Mouse (Mus musculus): ENCODE measurements around the gene Zfp524.
"Not testable (repeated sequence)": the region's sequence is repeated elsewhere in the genome, so short reads cannot be mapped to it uniquely, and the experiment has no call there.

The Zfp524 gene

GRCm38 (mm10) chr7:5016920-5017319, 2.7 kb downstream of the Zfp524 start:
- no peak for DNase-seq

- peak; percentile 70 for DNase-seq
These were observed 3.1 kb downstream of the Zfp524 start for GRCm38 (mm10) chr7:5017352-5017751.

GRCm38 (mm10) chr7:5017931-5018330, 3.7 kb downstream of the Zfp524 start:
- no peak for DNase-seq

- not testable (repeated sequence) for DNase-seq
These were observed 5.4 kb downstream of the Zfp524 start for GRCm38 (mm10) chr7:5019576-5019975.

- peak; percentile 98 for DNase-seq
These were observed 5.9 kb downstream of the Zfp524 start, which contains the start of the genes Zfp865 and Ccdc106 for GRCm38 (mm10) chr7:5020000-5020681. Gene Zfp865, plus strand, starts transcription at chr7:5020376. Gene Ccdc106, plus strand, starts transcription at chr7:5020553.

GRCm38 (mm10) chr7:5020685-5021084, 6.5 kb downstream of the Zfp524 start:
- DNase-seq = no peak

GRCm38 (mm10) chr7:5021197-5021596, 7.0 kb downstream of the Zfp524 start:
- no peak for DNase-seq

GRCm38 (mm10) chr7:5029543-5029942, 15.3 kb downstream of the Zfp524 start:
- no peak for DNase-seq

GRCm38 (mm10) chr7:5029946-5030345, 15.7 kb downstream of the Zfp524 start:
- no peak for DNase-seq

- DNase-seq = no peak
These were observed 16.5 kb downstream of the Zfp524 start for GRCm38 (mm10) chr7:5030554-5031275.

- DNase-seq = no peak
These were observed 17.3 kb downstream of the Zfp524 start for GRCm38 (mm10) chr7:5031496-5031895.

GRCm38 (mm10) chr7:5033818-5034217, 19.6 kb downstream of the Zfp524 start, which contains the start of gene 4632433K11Rik:
Gene 4632433K11Rik, plus strand, starts transcription at chr7:5034118.
- DNase-seq = no peak

- no peak for DNase-seq
These were observed 21.4 kb downstream of the Zfp524 start for GRCm38 (mm10) chr7:5035628-5036027.

GRCm38 (mm10) chr7:5036136-5036535, 21.9 kb downstream of the Zfp524 start:
- DNase-seq = no peak

GRCm38 (mm10) chr7:5037026-5037425, 22.8 kb downstream of the Zfp524 start:
- no peak for DNase-seq

- no peak for DNase-seq
These were observed 23.3 kb downstream of the Zfp524 start for GRCm38 (mm10) chr7:5037467-5037866.

- peak; percentile 96 for DNase-seq
These were observed 24.0 kb downstream of the Zfp524 start, which contains the start of gene Zfp784 for GRCm38 (mm10) chr7:5038109-5038732. Gene Zfp784, minus strand, starts transcription at chr7:5038446.

GRCm38 (mm10) chr7:5038940-5039339, 24.7 kb downstream of the Zfp524 start:
- no peak for DNase-seq

GRCm38 (mm10) chr7:5044981-5045380, 30.8 kb downstream of the Zfp524 start:
- no peak for DNase-seq

- DNase-seq = peak; percentile 13
These were observed 31.9 kb downstream of the Zfp524 start for GRCm38 (mm10) chr7:5046112-5046511.

GRCm38 (mm10) chr7:5047313-5047712, 33.1 kb downstream of the Zfp524 start:
- no peak for DNase-seq

- DNase-seq = peak; percentile 82
These were observed 37.3 kb downstream of the Zfp524 start, which contains the start of gene Zfp580 for GRCm38 (mm10) chr7:5051193-5052192. Gene Zfp580, plus strand, starts transcription at chr7:5051538.
